In genomic region chr8:6644396-6644795, GRCm38 (mm10) we compare ENCODE assay signal across 16 mouse cellular contexts.
DNase-seq lines count a peak whose midpoint lies in the region; ATAC-seq lines count a peak whose summit lies in the region.
"Had no signal": no experiment of that assay in that cellular context is flagged by ENCODE, and none has a peak within 500 bp of the region (broad histone marks: within the 10 kb centered on the region; RNA-seq: fewer than 3 reads in every experiment).

No protein-coding gene starts in this region.

- H3K27me3 ChIP-seq in forebrain, embryonic 14.5 days (replicated peaks; ENCODE audit: control insufficient read depth, insufficient read depth, low read length): no peaks in the 10 kb centered on the region
- H3K27me3 ChIP-seq in forebrain, embryonic 10.5 days (ENCODE audit: poor library complexity, severe bottlenecking): no peaks in the 10 kb centered on the region
- no peaks in the 10 kb centered on the region for H3K27me3 ChIP-seq in midbrain, embryonic 16.5 days (ENCODE audit: control insufficient read depth, insufficient read depth, low read depth, low read length)
- H3K27me3 ChIP-seq: embryonic facial prominence, embryonic 12.5 days; forebrain, embryonic 15.5 days had no signal

- no peak overlapping the region for H3K4me3 ChIP-seq in forebrain, embryonic 14.5 days (ENCODE audit: low read depth, low read length)
- H3K4me3 ChIP-seq in forebrain, embryonic 10.5 days: no peak overlapping the region
- no peak overlapping the region for H3K4me3 ChIP-seq in midbrain, embryonic 16.5 days (ENCODE audit: low read depth, low read length)
- H3K4me3 ChIP-seq: embryonic facial prominence, embryonic 10.5 days; embryonic facial prominence, embryonic 12.5 days; forebrain, embryonic 15.5 days had no signal

- ATAC-seq in forebrain, embryonic 14.5 days: no peak
- ATAC-seq in midbrain, embryonic 16.5 days: no peak
- ATAC-seq: forebrain, embryonic 15.5 days had no signal

- DNase-seq in forebrain, embryonic 14.5 days (ENCODE audit: low spot score): peak; percentile 56
- DNase-seq in forebrain, embryonic 10.5 days (ENCODE audit: extremely low spot score, low spot score): no peak
- DNase-seq in retina, postnatal 1 day: peak; percentile 12
- no peak for DNase-seq in retina, embryonic 14.5 days (ENCODE audit: low spot score)
- DNase-seq: adrenal gland, adult 2 months; adrenal gland, postnatal 10 days; adrenal gland, postnatal 25 days; cerebellum, adult 11-12 months; cerebellum, adult 2 months; cerebellum, adult 9-10 months; cerebellum, postnatal 10 days; cerebellum, postnatal 25 days had no signal

- no peaks in the 10 kb centered on the region for H3K9me3 ChIP-seq in forebrain, embryonic 14.5 days (replicated peaks; ENCODE audit: control insufficient read depth, low read length)
- no peaks in the 10 kb centered on the region for H3K9me3 ChIP-seq in forebrain, embryonic 10.5 days
- no peaks in the 10 kb centered on the region for H3K9me3 ChIP-seq in midbrain, embryonic 16.5 days (replicated peaks; ENCODE audit: control insufficient read depth, low read length, poor library complexity, severe bottlenecking)
- H3K9me3 ChIP-seq: embryonic facial prominence, embryonic 10.5 days; embryonic facial prominence, embryonic 12.5 days; forebrain, embryonic 15.5 days had no signal

- no peaks in the 10 kb centered on the region for H3K4me1 ChIP-seq in forebrain, embryonic 14.5 days (ENCODE audit: control insufficient read depth, insufficient read depth, low read length)
- no peaks in the 10 kb centered on the region for H3K4me1 ChIP-seq in forebrain, embryonic 10.5 days
- H3K4me1 ChIP-seq in midbrain, embryonic 16.5 days (ENCODE audit: control insufficient read depth, insufficient read depth, low read length): no peaks in the 10 kb centered on the region
- H3K4me1 ChIP-seq: embryonic facial prominence, embryonic 10.5 days; embryonic facial prominence, embryonic 12.5 days had no signal

- no peak overlapping the region for H3K9ac ChIP-seq in forebrain, embryonic 14.5 days (ENCODE audit: low read length)
- no peak overlapping the region for H3K9ac ChIP-seq in midbrain, embryonic 16.5 days (ENCODE audit: low read depth, low read length)
- H3K9ac ChIP-seq: embryonic facial prominence, embryonic 12.5 days; forebrain, embryonic 15.5 days had no signal

- no peak overlapping the region for H3K4me2 ChIP-seq in forebrain, embryonic 14.5 days (ENCODE audit: low read length)
- no peak overlapping the region for H3K4me2 ChIP-seq in midbrain, embryonic 16.5 days (ENCODE audit: low read length)
- H3K4me2 ChIP-seq: embryonic facial prominence, embryonic 12.5 days; forebrain, embryonic 15.5 days had no signal

- no peak overlapping the region for H3K27ac ChIP-seq in forebrain, embryonic 14.5 days (ENCODE audit: low read depth, low read length)
- no peak overlapping the region for H3K27ac ChIP-seq in forebrain, embryonic 10.5 days
- H3K27ac ChIP-seq in midbrain, embryonic 16.5 days (ENCODE audit: low read length): no peak overlapping the region
- H3K27ac ChIP-seq: embryonic facial prominence, embryonic 10.5 days; embryonic facial prominence, embryonic 12.5 days had no signal

- WGBS in forebrain, embryonic 14.5 days: 54% methylated on average over 2 of the region's 2 CpGs
- 93% methylated on average over 2 of the region's 2 CpGs for WGBS in forebrain, embryonic 10.5 days
- 69% methylated on average over 2 of the region's 2 CpGs for WGBS in midbrain, embryonic 16.5 days

- no peaks in the 10 kb centered on the region for H3K36me3 ChIP-seq in forebrain, embryonic 14.5 days (ENCODE audit: control insufficient read depth, insufficient read depth, low read length)
- H3K36me3 ChIP-seq in forebrain, embryonic 10.5 days (replicated peaks): no peaks in the 10 kb centered on the region
- no peaks in the 10 kb centered on the region for H3K36me3 ChIP-seq in midbrain, embryonic 16.5 days (ENCODE audit: control insufficient read depth, insufficient read depth, low read length)
- H3K36me3 ChIP-seq: embryonic facial prominence, embryonic 10.5 days; embryonic facial prominence, embryonic 12.5 days; forebrain, embryonic 15.5 days had no signal

Comparison
In these comparisons a context has a peak if more than half of its experiments do, and no peak if none do; other contexts are left out.
1. DNase-seq: peak in forebrain, embryonic 14.5 days (single experiment) and retina, postnatal 1 day (single experiment); none in forebrain, embryonic 10.5 days (single experiment) and retina, embryonic 14.5 days (single experiment).